Mouse (Mus musculus): ENCODE measurements at regions not wholly inside any gene's neighbourhood (a gene's known extent, or its start where the extent isn't known, plus 50 kb on each side); places are given as distances from the start of the nearest gene placed in this dataset.
"Not testable (repeated sequence)": the region's sequence is repeated elsewhere in the genome, so short reads cannot be mapped to it uniquely, and the experiment has no call there.

- H3K27ac ChIP-seq = no peak overlapping the region
- no peaks in the 10 kb centered on the region for H3K9me3 ChIP-seq
- H3K9ac ChIP-seq = no peak overlapping the region
- no peaks in the 10 kb centered on the region for H3K4me1 ChIP-seq (replicated peaks)
- no peak overlapping the region for H3K4me3 ChIP-seq
- no peak for ATAC-seq (ENCODE audit: low FRiP score)
- no peaks in the 10 kb centered on the region for H3K36me3 ChIP-seq
- H3K27me3 ChIP-seq = no peaks in the 10 kb centered on the region
- H3K4me2 ChIP-seq = no peak overlapping the region
Measured at GRCm38 (mm10) chr1:108026461-108026860, 436.7 kb downstream of the Serpinb8 start.

- H3K4me2 ChIP-seq = no peak overlapping the region
- no peak overlapping the region for H3K27ac ChIP-seq
- no peak overlapping the region for H3K4me3 ChIP-seq
- H3K9ac ChIP-seq = no peak overlapping the region
- H3K36me3 ChIP-seq = no peaks in the 10 kb centered on the region
- no peaks in the 10 kb centered on the region for H3K4me1 ChIP-seq (replicated peaks)
- no peak for ATAC-seq (ENCODE audit: low FRiP score)
- H3K9me3 ChIP-seq = no peaks in the 10 kb centered on the region
- H3K27me3 ChIP-seq = no peaks in the 10 kb centered on the region
- WGBS = 45% methylated on average over 4 of the region's 4 CpGs
Measured at GRCm38 (mm10) chr1:108046194-108046593, 456.4 kb downstream of the Serpinb8 start.

GRCm38 (mm10) chr1:108046857-108047714 lies 457.3 kb downstream of the Serpinb8 start:
- H3K9ac ChIP-seq = no peak overlapping the region
- ATAC-seq (ENCODE audit: low FRiP score) = no peak
- H3K27ac ChIP-seq = no peak overlapping the region
- no peak overlapping the region for H3K4me3 ChIP-seq
- no peaks in the 10 kb centered on the region for H3K9me3 ChIP-seq
- H3K27me3 ChIP-seq = no peaks in the 10 kb centered on the region
- WGBS = 63% methylated on average over 5 of the region's 5 CpGs
- H3K4me1 ChIP-seq (replicated peaks) = no peaks in the 10 kb centered on the region
- H3K4me2 ChIP-seq = no peak overlapping the region
- no peaks in the 10 kb centered on the region for H3K36me3 ChIP-seq

GRCm38 (mm10) chr1:108094622-108095021 lies 504.8 kb downstream of the Serpinb8 start:
- no peak overlapping the region for H3K4me3 ChIP-seq
- no peaks in the 10 kb centered on the region for H3K4me1 ChIP-seq (replicated peaks)
- H3K9me3 ChIP-seq = no peaks in the 10 kb centered on the region
- no peak for ATAC-seq (ENCODE audit: low FRiP score)
- H3K27ac ChIP-seq = no peak overlapping the region
- 86% methylated on average over 3 of the region's 3 CpGs for WGBS
- no peak overlapping the region for H3K9ac ChIP-seq
- no peaks in the 10 kb centered on the region for H3K27me3 ChIP-seq
- no peak overlapping the region for H3K4me2 ChIP-seq
- no peaks in the 10 kb centered on the region for H3K36me3 ChIP-seq

- H3K27ac ChIP-seq = no peak overlapping the region
- WGBS = 90% methylated on average over 2 of the region's 2 CpGs
- no peak overlapping the region for H3K9ac ChIP-seq
- H3K9me3 ChIP-seq = no peaks in the 10 kb centered on the region
- ATAC-seq (ENCODE audit: low FRiP score) = no peak
- H3K36me3 ChIP-seq = no peaks in the 10 kb centered on the region
- no peaks in the 10 kb centered on the region for H3K27me3 ChIP-seq
- no peaks in the 10 kb centered on the region for H3K4me1 ChIP-seq (replicated peaks)
- no peak overlapping the region for H3K4me2 ChIP-seq
- H3K4me3 ChIP-seq = no peak overlapping the region
Measured at GRCm38 (mm10) chr1:108102607-108103006, 512.8 kb downstream of the Serpinb8 start.

GRCm38 (mm10) chr1:108110984-108111383 lies 521.2 kb downstream of the Serpinb8 start:
- Histone ChIP-seq H3K27ac (no peak overlapping the region), H3K27me3 (no peaks in the 10 kb centered on the region), H3K4me3 (no peak overlapping the region), H3K9me3 (no peaks in the 10 kb centered on the region), H3K4me2 (no peak overlapping the region), H3K4me1 (replicated peaks) (no peaks in the 10 kb centered on the region), H3K36me3 (no peaks in the 10 kb centered on the region), H3K9ac (no peak overlapping the region)
- ATAC-seq (ENCODE audit: low FRiP score) = no peak

GRCm38 (mm10) chr1:108127393-108127792 lies 537.6 kb downstream of the Serpinb8 start:
- no peak overlapping the region for H3K9ac ChIP-seq
- H3K9me3 ChIP-seq = no peaks in the 10 kb centered on the region
- H3K27me3 ChIP-seq = no peaks in the 10 kb centered on the region
- H3K4me2 ChIP-seq = no peak overlapping the region
- H3K4me3 ChIP-seq = no peak overlapping the region
- H3K27ac ChIP-seq = no peak overlapping the region
- ATAC-seq (ENCODE audit: low FRiP score) = no peak
- 84% methylated on average over 4 of the region's 4 CpGs for WGBS
- no peaks in the 10 kb centered on the region for H3K36me3 ChIP-seq
- H3K4me1 ChIP-seq (replicated peaks) = no peaks in the 10 kb centered on the region

- no peak overlapping the region for H3K4me3 ChIP-seq
- ATAC-seq (ENCODE audit: low FRiP score) = no peak
- H3K27me3 ChIP-seq = no peaks in the 10 kb centered on the region
- no peak overlapping the region for H3K9ac ChIP-seq
- H3K4me2 ChIP-seq = no peak overlapping the region
- WGBS = 85% methylated on average over 1 of the region's 1 CpGs
- no peaks in the 10 kb centered on the region for H3K36me3 ChIP-seq
- no peaks in the 10 kb centered on the region for H3K9me3 ChIP-seq
- H3K4me1 ChIP-seq (replicated peaks) = no peaks in the 10 kb centered on the region
- no peak overlapping the region for H3K27ac ChIP-seq
Measured at GRCm38 (mm10) chr1:108132006-108132405, 542.2 kb downstream of the Serpinb8 start.

- not testable (repeated sequence) for H3K36me3 ChIP-seq; H3K4me3 ChIP-seq; H3K4me2 ChIP-seq; H3K9ac ChIP-seq; H3K27ac ChIP-seq; H3K4me1 ChIP-seq (replicated peaks); H3K9me3 ChIP-seq; H3K27me3 ChIP-seq; ATAC-seq (ENCODE audit: low FRiP score)
- WGBS = 79% methylated on average over 5 of the region's 5 CpGs
Measured at GRCm38 (mm10) chr1:108135346-108135745, 545.5 kb downstream of the Serpinb8 start.

- Histone ChIP-seq H3K4me3 (no peak overlapping the region), H3K36me3 (no peaks in the 10 kb centered on the region), H3K4me2 (no peak overlapping the region), H3K9ac (no peak overlapping the region), H3K9me3 (no peaks in the 10 kb centered on the region), H3K4me1 (replicated peaks) (no peaks in the 10 kb centered on the region), H3K27ac (no peak overlapping the region), H3K27me3 (no peaks in the 10 kb centered on the region)
- WGBS = 66% methylated on average over 1 of the region's 1 CpGs
- ATAC-seq (ENCODE audit: low FRiP score) = no peak
Measured at GRCm38 (mm10) chr1:108144114-108144513, 554.3 kb downstream of the Serpinb8 start.

- Histone ChIP-seq H3K9ac (no peak overlapping the region), H3K9me3 (no peaks in the 10 kb centered on the region), H3K36me3 (no peaks in the 10 kb centered on the region), H3K27me3 (no peaks in the 10 kb centered on the region), H3K4me3 (no peak overlapping the region), H3K4me1 (replicated peaks) (peaks cover 7% of the 10 kb centered on the region), H3K4me2 (no peak overlapping the region), H3K27ac (peak overlapping the region; percentile 61; the same call in 1 of the 2 replicates)
- 43% methylated on average over 3 of the region's 3 CpGs for WGBS
- peak; percentile 81 for ATAC-seq (ENCODE audit: low FRiP score)
Measured at GRCm38 (mm10) chr1:108181350-108182167, 591.8 kb downstream of the Serpinb8 start.

- Histone ChIP-seq H3K27me3 (no peaks in the 10 kb centered on the region), H3K4me3 (no peak overlapping the region), H3K9me3 (no peaks in the 10 kb centered on the region), H3K4me2 (no peak overlapping the region), H3K36me3 (no peaks in the 10 kb centered on the region), H3K27ac (peak overlapping the region; percentile 55; the same call in 1 of the 2 replicates), H3K9ac (no peak overlapping the region), H3K4me1 (replicated peaks) (peaks cover 7% of the 10 kb centered on the region)
- 48% methylated on average over 4 of the region's 4 CpGs for WGBS
- peak; percentile 32; the same call in 1 of the 2 replicates for ATAC-seq (ENCODE audit: low FRiP score)
Measured at GRCm38 (mm10) chr1:108182168-108182539, 592.3 kb downstream of the Serpinb8 start.
